Mouse (Mus musculus) limb, embryonic 14.5 days (tissue): Measurements from ENCODE around the gene Fam163b. TPM values are rescaled to one million over a fixed set of nuclear protein-coding genes. Genes with fewer than 3 reads are reported as not detected.

Experiments used
- ATAC-seq: fragments of 200-750 bp; cut with Nextera tagmentation; 2 replicates; pipeline ENCODE4 v1.8.0; 2017; ENCODE audit warnings: low read depth, moderate number of reproducible peaks, moderate TSS enrichment; ENCODE audit not compliant: low FRiP score
- DNase-seq: peaks from one replicate; pipeline ENCODE4 v3.0.0-alpha.2; 2015; ENCODE audit warnings: low spot score
- H3K27ac ChIP-seq: fragments of 300-500 bp; sonication (generic); replicated peaks from 2 replicates; pipeline ENCODE4 v1.5.1; 2014; ENCODE audit warnings: low read depth, mild to moderate bottlenecking, low read length, moderate library complexity, mixed read lengths
- H3K27me3 ChIP-seq: fragments of 300-500 bp; sonication (generic); 2 replicates; pipeline ENCODE4 v1.6.1; 2014; ENCODE audit warnings: low read length, mixed read lengths; ENCODE audit not compliant: control insufficient read depth, insufficient read depth
- H3K36me3 ChIP-seq: fragments of 300-500 bp; sonication (generic); 2 replicates; pipeline ENCODE4 v1.6.1; 2014; ENCODE audit warnings: mild to moderate bottlenecking, low read length, moderate library complexity, mixed read lengths; ENCODE audit not compliant: control insufficient read depth, insufficient read depth
- H3K4me1 ChIP-seq: fragments of 300-500 bp; sonication (generic); 2 replicates; pipeline ENCODE4 v1.6.1; 2014; ENCODE audit warnings: antibody characterized with exemption, low read length, mixed read lengths; ENCODE audit not compliant: control insufficient read depth, insufficient read depth
- H3K4me2 ChIP-seq: fragments of 300-500 bp; sonication (generic); replicated peaks from 2 replicates; pipeline ENCODE4 v1.6.1; 2014; ENCODE audit warnings: low read depth, mild to moderate bottlenecking, low read length, moderate library complexity; ENCODE audit not compliant: severe bottlenecking
- H3K4me3 ChIP-seq: fragments of 300-500 bp; sonication (generic); replicated peaks from 2 replicates; pipeline ENCODE4 v1.5.1; 2014; ENCODE audit warnings: low read length
- H3K9ac ChIP-seq: fragments of 300-500 bp; sonication (generic); 2 replicates; pipeline ENCODE4 v1.6.1; 2014; ENCODE audit warnings: mild to moderate bottlenecking, low read depth, low read length, moderate library complexity; ENCODE audit not compliant: severe bottlenecking
- H3K9me3 ChIP-seq: fragments of 300-500 bp; sonication (generic); 2 replicates; pipeline ENCODE4 v1.6.1; 2016; ENCODE audit warnings: low read length; ENCODE audit not compliant: control insufficient read depth
- POLR2A ChIP-seq: fragments of 200-500 bp; IDR thresholded peaks from 2 replicates; pipeline ENCODE4 v1.8.0; 2012; ENCODE audit warnings: inconsistent platforms, mild to moderate bottlenecking, moderate library complexity, borderline replicate concordance; ENCODE audit not compliant: insufficient read depth, insufficient read length; ENCODE audit errors: extremely low read depth
- WGBS: fragments of 180-500 bp; shearing (Covaris S2); extraction: QIAGEN DNeasy Blood & Tissue Kit; methylation state at CpG from one replicate; pipeline ENCODE4 v1.1.7; 2014; 5-methylcytosine and 5-hydroxymethylcytosine counted together
- polyA plus RNA-seq, 2 experiments: library from polyadenylated mRNA; depleted of rRNA in 1 of 2; stranded (reverse) in 1 of 2; unstranded in 1 of 2; fragments of >200 nt; fragmentation: Nextera tagmentation in 1 of 2; extraction: Ambion mirVana in 1 of 2; gene quantifications; 2 replicates each; pipeline versions ENCODE4 v1.2.1 to v1.2.3; 2012 to 2014

Fam163b gene
- polyA plus RNA-seq, 2 experiments, result 0.30 to 0.68 TPM

DNA sequence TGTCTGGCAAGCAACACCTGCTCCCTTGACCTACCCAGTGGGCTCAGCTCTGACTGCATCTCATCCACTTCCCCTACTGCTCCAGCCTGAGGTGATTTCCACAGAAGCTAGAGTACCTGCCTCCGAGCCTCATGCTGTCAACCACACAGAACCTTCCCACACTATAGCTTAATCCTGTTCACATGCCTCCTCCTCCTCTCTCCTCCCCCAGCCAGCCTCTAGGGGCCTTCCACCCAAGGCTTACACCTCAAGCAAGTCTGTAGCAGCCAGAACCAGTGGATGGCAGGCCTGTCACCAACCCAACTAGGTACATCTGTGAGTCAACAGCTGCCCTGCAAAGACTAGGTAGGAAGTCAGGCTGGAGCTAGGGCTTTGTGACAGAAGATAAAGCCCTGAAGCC lies 5.5 kb downstream of the Fam163b start:
- no peak overlapping the region for H3K27ac ChIP-seq
- 80% methylated on average over 1 of the region's 1 CpGs for WGBS
- ATAC-seq, result no peak
- H3K9me3 ChIP-seq, result no peaks in the 10 kb centered on the region
- TF ChIP-seq POLR2A, result no peak
- H3K27me3 ChIP-seq, result peaks cover 8% of the 10 kb centered on the region; the same call in 1 of the 2 replicates
- DNase-seq, result no peak
- no peaks in the 10 kb centered on the region for H3K36me3 ChIP-seq
- H3K4me1 ChIP-seq, result no peaks in the 10 kb centered on the region
- no peak overlapping the region for H3K4me3 ChIP-seq
- no peak overlapping the region for H3K4me2 ChIP-seq
- H3K9ac ChIP-seq, result no peak overlapping the region

DNA sequence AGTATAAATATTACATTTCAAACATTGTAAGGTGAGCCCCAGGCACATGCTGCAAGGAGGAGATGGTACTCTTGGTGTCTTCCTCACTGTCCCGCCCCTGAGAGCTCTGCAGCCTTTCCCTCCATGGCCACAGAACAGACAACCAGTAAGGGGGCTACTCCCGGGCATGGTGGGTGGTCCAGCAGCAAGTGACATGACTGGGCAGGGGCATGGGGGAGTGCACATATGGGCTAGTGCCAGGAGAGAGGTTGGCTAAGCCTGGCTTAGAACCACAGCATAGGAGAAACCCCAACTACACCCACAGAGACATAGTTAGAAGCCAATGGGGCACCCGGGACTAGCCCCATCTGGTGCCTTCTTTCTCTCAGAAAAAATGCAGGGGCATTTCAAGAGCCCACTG lies 6.0 kb downstream of the Fam163b start:
- WGBS, result 69% methylated on average over 3 of the region's 3 CpGs
- H3K4me2 ChIP-seq, result no peak overlapping the region
- no peaks in the 10 kb centered on the region for H3K4me1 ChIP-seq
- TF ChIP-seq POLR2A, result no peak
- no peak for DNase-seq
- H3K36me3 ChIP-seq, result no peaks in the 10 kb centered on the region
- ATAC-seq, result no peak
- H3K27ac ChIP-seq, result no peak overlapping the region
- no peak overlapping the region for H3K4me3 ChIP-seq
- no peaks in the 10 kb centered on the region for H3K9me3 ChIP-seq
- peaks cover 5% of the 10 kb centered on the region; the same call in 1 of the 2 replicates for H3K27me3 ChIP-seq
- H3K9ac ChIP-seq, result no peak overlapping the region

DNA sequence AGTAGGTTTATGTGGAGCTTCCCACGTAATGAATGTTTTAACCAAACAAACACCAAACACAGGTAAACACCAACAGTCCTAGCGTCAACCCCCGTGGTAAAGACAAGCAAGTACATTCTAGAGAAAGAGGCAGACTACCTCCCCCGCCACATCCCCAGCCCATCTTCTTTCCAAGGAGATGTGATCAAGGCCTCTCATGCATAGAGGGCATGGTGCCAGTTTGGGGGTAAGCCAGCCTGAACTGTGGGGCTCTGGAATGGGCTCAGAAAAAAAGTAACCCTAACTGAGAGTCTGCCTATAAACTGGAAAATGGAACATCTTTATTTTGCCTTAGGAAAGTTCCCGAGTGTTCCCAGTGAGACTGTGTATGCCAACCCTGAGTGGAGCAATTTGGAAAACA lies 6.4 kb downstream of the Fam163b start:
- no peak for TF ChIP-seq POLR2A
- 80% methylated on average over 5 of the region's 5 CpGs for WGBS
- H3K4me3 ChIP-seq, result no peak overlapping the region
- no peak overlapping the region for H3K4me2 ChIP-seq
- H3K36me3 ChIP-seq, result no peaks in the 10 kb centered on the region
- H3K9ac ChIP-seq, result no peak overlapping the region
- H3K4me1 ChIP-seq, result no peaks in the 10 kb centered on the region
- H3K27ac ChIP-seq, result no peak overlapping the region
- ATAC-seq (no peak), DNase-seq (no peak)
- H3K27me3 ChIP-seq, result 0 out of 2 replicates have a peak, but pooled peaks cover 1% of the 10 kb centered on the region
- no peaks in the 10 kb centered on the region for H3K9me3 ChIP-seq

DNA sequence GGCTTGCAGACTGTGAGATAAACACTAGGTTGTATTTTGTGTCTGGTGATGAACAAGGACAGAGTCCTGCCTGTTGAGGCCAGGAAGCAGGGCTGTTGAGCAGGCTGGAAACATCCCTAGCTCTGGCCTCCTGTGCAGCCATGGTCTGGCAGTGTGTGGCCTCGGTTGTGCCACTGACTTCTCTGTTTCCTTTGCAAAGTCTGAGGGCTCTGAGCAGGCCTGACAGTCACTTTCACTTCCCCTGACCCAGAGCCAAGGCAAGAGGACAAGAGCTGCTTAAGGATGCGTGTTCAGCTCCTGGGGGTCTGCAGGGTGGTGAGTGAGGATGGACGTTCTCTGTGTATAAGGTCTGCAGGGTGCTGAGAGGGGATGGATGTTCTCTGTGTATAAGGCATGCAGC lies 13.3 kb downstream of the Fam163b start:
- Histone ChIP-seq H3K4me2 (no peak overlapping the region), H3K4me3 (no peak overlapping the region), H3K4me1 (no peaks in the 10 kb centered on the region), H3K27ac (no peak overlapping the region), H3K27me3 (no peaks in the 10 kb centered on the region), H3K9ac (no peak overlapping the region), H3K9me3 (no peaks in the 10 kb centered on the region), H3K36me3 (no peaks in the 10 kb centered on the region)
- DNase-seq (no peak), ATAC-seq (no peak)
- WGBS, result 70% methylated on average over 3 of the region's 3 CpGs
- no peak for TF ChIP-seq POLR2A

DNA sequence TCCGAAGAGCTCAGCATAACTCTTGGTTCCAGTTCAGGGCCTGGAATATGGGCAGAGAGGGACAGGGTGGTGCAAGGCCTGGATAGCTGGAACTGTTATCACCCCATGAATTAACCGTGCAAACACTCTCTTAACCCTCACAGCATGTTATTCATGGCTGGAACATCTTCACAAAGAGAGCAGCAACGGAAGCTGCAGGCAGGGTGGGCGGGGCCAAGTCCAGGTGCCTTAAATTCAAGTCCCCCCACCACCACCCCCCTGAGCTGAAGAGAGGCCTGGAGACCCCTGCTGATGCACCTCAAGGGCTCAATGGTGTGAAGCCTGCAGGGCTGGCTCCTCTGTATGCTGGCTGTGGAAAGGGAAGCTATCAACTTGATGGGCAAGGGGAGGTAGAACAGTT lies 15.8 kb downstream of the Fam163b start:
- H3K4me2 ChIP-seq, result no peak overlapping the region
- ATAC-seq (no peak), DNase-seq (no peak)
- no peak overlapping the region for H3K9ac ChIP-seq
- peaks cover 20% of the 10 kb centered on the region for H3K4me1 ChIP-seq
- WGBS, result 58% methylated on average over 4 of the region's 4 CpGs
- no peak overlapping the region for H3K4me3 ChIP-seq
- H3K27me3 ChIP-seq, result no peaks in the 10 kb centered on the region
- H3K36me3 ChIP-seq, result no peaks in the 10 kb centered on the region
- H3K9me3 ChIP-seq, result no peaks in the 10 kb centered on the region
- no peak for TF ChIP-seq POLR2A
- no peak overlapping the region for H3K27ac ChIP-seq

DNA sequence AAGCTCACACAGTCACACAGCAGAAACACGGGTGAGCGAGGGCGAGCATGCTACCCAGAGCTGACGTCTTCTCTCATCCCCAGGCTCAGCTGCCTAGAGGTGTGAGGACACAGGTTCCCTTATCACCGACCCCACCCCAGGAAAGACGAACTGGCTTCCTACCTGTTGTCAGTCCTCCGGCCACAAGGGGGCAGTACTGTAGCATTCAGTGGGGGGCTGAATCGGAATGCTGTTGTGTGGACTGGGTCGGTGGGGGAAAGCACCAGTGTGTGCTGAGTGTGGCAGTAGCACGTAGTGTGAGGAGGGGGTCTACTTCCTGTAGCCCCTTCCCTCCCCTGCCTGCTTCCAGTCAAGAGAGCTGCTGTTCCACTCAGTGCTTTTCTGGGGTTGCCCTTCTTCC lies 16.3 kb downstream of the Fam163b start:
- Histone ChIP-seq H3K4me3 (no peak overlapping the region), H3K27ac (no peak overlapping the region), H3K27me3 (no peaks in the 10 kb centered on the region), H3K9ac (no peak overlapping the region), H3K36me3 (no peaks in the 10 kb centered on the region), H3K4me1 (peaks cover 25% of the 10 kb centered on the region), H3K9me3 (no peaks in the 10 kb centered on the region), H3K4me2 (no peak overlapping the region)
- DNase-seq (no peak), ATAC-seq (no peak)
- TF ChIP-seq POLR2A, result no peak
- WGBS, result 43% methylated on average over 10 of the region's 10 CpGs
